Mouse (Mus musculus): ENCODE results near the gene Hspa8.
"Not testable (repeated sequence)": the region's sequence is repeated elsewhere in the genome, so short reads cannot be mapped to it uniquely, and the experiment has no call there.

Gene Hspa8

DNA sequence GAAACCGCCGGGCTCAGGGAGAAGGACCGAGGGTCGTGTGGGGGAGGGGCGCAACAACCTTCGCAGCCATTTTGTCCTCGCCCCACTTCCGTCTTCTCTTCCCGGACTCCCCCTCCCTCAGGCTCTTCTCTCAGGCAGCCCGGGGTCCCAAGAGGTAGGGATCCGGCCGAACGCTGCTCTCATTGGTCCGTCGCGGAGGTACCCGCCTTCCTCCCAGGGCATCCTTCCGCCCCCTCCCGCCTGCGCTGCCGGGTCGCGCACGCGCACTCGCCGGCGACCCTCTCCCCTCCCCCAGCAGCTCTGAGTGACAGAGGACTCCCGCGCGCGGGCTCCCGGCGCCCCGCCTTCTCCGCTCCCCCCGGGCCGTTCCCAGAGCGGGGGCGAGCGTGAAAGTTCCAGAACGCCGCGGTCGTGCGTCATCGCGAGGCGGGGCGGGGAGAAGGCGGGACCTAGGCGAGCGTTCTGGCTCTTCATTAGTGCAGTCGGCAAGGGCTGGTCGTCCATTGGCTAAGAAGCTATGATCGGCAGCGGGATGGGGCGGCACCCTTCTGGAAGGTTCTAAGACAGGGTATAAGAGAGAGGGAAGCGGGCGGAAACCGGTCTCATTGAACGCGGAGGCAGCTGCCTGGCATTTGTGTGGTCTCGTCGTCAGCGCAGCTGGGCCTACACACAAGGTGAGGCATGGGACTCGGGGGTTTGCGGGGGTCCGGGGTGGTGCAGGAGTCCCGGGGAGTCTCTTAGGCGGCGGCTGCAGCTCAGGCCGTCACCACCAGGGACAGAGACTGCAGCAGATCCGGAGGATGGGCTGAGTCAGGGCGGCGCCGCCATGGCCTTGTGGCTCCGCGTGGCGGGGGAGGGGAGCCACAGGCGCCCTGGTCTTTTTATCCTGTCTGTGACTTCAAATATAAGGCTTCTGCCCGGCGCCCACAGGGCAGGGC lies at the start of gene Hspa8:
Gene Hspa8 (plus strand): TSS at position 310 of the 938 bp plus-strand sequence.
- peak; percentile 99 for DNase-seq (ENCODE audit: low spot score)

DNA sequence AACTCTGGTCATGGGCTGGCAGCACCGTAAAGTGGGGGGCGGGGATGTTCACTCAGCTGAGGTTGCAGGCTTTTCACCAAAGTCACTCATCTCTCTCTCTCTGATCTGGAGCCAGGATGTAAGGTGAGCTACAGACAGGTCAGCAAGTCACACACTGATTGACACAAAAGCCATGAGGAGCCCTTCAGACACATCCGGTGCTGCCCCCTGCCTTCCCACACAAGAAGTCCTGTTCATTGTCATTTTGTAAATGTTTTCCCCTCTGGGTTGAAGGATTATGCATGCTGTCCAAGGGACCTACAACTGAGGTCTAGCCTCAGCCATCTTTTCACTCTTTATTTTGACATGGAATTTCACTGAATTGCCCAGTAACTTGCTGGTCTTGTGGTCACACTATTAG lies 49.0 kb upstream of the Hspa8 start:
- DNase-seq (ENCODE audit: low spot score), result no peak

DNA sequence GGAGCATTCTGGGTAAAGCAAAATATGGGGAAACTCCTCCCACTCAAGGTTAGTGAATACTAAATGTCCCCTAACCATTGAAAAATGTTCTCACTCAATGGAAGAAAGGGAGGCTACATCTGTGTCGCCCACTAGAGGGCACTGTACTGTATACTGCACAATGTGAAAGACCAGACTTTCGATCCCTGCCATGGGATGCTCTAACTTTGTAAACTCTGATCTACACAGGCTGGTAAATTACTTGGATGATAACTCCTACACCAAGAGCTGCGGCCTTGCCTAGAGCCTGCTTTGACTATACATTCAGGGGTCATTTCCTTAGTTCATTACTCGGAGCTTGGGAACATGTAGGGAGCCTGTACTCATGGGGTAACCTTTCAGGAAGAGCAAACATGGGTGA lies 44.4 kb upstream of the Hspa8 start:
- DNase-seq (ENCODE audit: low spot score), result peak; percentile 72

DNA sequence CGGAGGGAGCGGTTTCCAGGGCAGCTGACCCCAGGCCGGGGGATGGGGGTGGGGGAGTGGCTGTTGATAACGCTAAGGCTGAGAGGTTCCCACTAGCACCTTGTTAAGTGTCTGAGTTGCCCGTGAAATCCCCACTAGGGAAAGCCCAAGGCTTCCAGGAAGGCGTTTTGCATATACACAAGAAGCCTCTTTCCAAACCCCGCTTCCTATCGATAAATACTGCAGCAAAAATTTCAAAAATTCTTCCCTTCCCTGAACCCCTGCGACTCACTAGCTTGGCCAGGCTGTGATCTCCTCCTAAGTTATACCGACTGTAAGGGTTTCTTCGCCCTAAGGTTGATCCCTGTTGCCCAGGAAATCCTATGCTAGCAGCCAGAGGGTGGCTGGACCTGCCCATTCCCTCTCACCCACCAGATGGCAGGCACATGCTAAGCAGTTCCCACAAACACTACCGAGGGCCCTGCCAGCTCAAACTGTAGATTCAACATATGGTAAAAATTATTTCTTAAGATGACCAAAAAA lies 43.6 kb upstream of the Hspa8 start:
- peak; percentile 89 for DNase-seq (ENCODE audit: low spot score)

DNA sequence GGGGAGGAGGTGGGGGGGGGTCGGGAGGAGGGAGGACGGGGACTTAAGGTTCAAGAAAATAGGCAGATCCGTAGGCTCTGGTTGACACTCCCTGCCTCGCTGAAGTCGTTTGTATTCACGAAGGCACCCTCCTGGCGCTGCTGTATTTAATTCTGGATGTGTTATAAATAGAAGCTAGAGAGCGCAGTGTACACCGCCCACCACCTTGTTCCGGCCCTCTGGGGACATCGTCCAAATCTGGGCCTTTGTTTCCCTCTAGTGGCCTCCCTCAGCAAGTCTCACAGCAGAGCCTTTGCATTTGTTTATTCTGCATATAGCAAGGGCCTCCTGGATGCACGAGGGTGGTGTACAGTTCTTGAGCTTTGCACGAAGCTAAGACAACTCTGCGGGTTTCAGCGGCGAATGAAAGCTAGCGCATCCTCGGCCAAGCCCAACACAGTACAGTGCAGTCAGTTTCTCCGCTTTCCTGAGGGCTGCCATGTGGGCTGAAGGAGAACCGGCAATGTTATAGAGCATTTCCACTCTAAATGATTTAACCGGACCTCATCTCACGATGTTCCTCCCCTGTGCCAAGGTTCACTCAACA lies 43.0 kb upstream of the Hspa8 start:
- peak; percentile 90 for DNase-seq (ENCODE audit: low spot score)

DNA sequence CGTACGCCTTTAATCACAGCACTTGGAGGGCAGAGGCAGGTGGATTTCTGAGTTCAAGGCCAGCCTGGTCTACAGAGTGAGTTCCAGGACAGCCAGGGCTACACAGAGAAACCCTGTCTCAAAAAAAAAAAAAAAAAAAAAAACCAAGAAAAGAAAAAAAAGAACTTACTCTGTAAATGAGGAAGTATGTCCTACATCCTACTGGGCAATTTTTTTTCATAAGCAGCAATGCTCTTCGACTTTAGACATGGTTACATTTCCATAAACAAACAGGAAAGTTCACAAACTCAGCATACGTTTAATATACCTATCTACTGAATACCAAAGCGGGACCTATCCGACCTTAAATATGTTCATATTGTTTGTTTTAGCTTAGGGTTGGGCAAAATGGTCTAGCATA lies 38.4 kb upstream of the Hspa8 start:
- DNase-seq (ENCODE audit: low spot score), result no peak

DNA sequence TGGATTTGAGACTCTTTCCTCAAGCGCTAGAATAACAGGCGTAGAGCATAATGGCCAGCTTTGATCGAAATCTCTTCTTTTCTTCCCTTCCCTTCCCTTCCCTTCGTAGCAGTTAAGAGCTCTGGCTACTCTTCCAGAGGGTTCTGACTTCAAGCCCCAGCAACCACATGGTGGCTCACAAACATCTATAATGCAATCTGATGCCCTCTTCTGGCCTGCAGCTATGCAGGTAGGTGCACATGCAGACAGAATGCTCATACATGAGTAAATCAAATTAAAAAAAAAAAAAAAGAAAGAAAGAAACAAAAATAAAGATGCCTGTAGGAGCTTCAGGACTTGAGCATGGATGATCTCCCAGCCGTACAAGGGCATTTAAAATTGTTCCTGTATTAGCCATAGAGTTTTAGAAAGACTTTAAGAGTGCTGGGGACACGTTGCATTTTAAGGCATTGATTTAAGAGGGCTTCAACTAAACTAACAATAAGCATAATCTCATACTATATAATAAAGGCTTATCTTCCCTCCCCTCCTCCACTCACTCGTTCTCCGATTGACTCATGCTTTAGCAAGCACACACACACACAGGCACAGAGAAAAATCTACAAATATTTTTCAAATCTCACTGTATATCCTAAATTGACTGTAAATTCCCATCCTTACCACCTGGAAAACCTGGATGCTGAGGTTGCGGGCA lies 35.8 kb upstream of the Hspa8 start:
- no peak for DNase-seq (ENCODE audit: low spot score)

DNA sequence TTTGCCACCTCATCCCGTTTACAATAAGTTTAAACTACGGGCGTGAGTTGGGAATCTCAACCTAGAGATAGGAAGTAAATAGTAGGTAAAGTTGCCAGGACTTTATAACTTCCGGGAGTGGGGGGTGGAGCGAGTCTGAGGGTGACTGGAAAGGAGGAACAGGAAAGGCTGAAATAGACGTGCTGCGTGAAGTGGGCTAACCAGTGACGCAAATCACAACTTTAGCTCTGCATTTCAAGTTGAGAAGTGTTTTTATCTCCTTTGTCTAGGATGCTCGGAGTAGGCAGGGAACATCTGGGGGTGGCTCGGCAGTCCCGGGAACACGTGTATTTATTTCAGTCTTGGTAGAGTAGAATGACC lies 35.2 kb upstream of the Hspa8 start:
- no peak for DNase-seq (ENCODE audit: low spot score)

DNA sequence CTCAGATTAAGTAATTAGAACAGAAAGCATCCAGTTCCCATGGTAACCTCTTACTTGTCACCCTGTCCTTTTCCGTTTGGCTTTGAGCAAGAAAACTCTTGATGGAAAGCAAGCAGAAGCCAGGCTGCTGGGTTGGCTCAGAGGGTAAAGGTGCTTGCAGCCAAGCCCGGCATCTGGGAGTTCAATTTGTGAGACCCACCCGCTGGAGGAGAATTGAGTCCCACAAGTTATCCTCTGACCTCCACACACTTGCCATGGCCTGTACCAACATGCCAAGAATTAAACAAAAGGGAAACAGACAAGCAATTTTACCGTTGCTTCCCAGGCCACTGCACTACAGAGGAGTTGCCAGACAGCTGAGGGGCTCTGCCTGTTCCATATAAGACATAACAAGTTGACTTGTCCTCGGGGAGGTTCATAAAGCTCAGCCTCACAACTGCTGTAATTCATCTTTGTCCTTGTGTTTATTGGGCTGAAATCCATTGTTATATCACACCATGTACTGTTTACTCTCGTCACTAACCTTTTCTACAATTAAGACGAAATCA lies 34.7 kb upstream of the Hspa8 start:
- DNase-seq (ENCODE audit: low spot score), result no peak

DNA sequence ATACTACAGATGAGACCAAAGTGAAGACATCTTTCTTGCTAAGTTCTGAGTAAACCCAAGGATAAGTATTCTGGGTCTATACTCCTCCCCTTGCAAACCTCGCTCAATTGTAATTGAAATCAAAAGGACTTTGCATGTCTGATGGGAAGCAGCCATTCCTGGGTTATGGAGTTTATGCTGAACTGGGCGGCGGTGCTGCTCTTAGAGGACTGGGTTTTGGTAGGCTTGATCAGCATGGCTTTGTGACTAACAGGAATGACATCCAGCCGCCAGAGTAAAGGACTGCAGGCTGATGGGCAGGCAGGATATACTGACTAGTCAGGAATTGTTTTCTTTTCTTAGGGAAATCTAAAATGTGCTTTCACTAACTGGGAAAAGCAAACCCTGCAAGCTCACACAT lies 32.8 kb upstream of the Hspa8 start:
- no peak for DNase-seq (ENCODE audit: low spot score)

DNA sequence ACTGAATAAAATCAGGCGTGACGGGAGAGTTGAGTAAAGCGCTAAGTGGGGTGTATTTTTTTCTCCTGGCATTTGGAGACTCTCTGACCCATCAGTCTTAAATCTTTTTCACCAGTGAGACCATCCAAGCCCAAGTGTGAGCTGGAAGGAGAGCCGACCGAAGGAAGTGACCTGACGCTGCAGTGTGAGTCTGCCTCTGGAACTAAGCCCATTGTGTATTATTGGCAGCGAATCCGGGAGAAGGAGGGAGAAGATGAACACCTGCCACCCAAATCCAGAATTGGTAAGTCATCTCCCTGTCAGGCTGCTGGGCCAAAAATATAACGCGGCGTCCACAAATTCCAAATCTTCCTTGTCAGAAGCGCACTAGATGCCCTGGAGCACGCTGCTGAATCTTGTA lies 28.5 kb upstream of the Hspa8 start:
- DNase-seq (ENCODE audit: low spot score), result no peak

DNA sequence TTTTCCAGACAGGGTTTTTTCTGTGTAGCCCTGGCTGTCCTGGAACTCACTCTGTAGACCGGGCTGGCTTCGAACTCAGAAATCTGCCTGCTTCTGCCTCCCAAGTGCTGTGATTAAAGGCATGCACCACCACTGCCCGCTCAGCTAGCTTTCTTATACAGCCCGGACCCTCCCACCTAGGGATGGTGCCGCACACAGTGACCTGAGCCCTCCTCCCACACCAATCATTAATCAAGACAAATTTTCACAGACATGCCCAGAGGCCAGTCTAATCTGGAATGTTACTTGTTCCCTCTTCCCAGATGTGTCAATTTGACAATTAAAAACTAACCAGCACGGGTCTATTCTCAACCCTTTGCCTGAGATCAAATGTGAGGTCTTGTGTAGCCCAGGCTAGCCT lies 27.6 kb upstream of the Hspa8 start:
- not testable (repeated sequence) for DNase-seq (ENCODE audit: low spot score)

DNA sequence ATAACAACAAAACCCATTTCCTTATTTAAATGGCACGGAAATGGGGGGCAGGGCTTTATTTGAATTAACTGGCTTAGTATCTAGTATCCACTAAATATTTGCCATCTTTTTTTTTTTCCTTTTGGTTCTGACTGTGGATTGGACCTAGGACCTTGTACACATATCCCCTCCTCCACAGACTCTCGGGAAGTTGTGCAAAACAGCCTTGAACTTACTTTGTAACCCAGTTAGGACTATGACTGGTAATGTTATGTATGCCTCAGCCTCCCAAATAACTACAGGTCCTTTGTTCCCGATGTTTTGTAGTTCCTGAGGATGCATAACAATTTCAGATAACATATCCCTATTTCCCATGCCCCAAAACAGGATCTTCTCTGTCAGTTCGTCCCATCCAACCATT lies 26.9 kb upstream of the Hspa8 start:
- DNase-seq (ENCODE audit: low spot score), result no peak

DNA sequence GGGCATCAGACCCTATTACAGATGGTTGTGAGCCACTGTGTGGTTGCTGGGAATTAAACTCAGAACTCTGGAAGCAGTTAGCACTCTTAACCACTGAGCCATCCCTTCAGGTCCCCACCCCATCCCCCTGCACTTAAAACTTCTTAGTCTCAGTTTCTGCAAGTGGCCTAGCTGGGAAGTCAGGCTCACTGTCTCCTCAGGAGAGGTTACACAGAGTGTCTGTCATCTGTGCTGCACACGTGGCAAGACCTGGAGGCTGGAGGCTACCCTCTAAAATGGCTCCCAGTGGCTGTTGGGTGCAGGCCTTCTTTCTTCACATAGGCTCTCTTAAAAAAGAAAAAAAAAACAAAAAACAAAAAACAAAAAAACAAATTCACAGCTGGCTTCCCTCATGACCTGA lies 24.7 kb upstream of the Hspa8 start:
- no peak for DNase-seq (ENCODE audit: low spot score)

DNA sequence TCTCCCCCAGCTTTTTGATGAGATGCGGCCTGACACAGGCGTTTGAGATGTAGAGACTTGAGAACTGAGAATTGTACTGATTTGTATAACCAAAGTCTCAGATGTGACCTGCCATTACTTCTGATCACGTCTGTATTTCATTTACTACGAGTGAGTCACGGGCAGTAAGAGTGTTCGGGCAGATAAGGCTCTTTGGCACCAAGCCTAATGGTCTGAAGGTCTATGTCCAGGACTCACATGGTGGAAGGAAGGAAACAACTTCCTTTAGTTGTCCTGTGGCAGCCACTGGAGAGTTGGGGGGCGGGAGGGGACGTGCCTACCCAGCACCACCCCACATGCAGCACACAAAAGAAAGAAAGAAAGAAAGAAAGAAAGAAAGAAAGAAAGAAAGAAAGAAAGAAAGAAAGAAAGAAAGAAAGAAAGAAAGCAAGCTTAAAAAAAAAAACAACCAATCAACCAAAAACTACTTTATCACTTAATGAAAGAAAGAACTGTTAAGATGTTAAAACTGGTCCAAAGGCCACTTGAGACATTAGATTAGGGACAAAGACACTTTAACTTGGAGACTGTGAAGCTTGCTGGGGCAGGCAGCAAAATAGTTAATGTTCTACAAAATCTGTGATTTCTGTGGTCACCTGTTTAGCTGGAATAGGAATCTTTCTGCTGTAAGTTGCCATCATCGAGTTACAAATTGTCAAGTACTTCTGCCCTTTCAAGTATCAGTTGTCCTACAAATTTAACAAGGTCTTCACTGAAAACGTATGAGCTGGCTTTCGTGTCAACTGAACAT lies 24.1 kb upstream of the Hspa8 start:
- DNase-seq (ENCODE audit: low spot score), result peak; percentile 56

DNA sequence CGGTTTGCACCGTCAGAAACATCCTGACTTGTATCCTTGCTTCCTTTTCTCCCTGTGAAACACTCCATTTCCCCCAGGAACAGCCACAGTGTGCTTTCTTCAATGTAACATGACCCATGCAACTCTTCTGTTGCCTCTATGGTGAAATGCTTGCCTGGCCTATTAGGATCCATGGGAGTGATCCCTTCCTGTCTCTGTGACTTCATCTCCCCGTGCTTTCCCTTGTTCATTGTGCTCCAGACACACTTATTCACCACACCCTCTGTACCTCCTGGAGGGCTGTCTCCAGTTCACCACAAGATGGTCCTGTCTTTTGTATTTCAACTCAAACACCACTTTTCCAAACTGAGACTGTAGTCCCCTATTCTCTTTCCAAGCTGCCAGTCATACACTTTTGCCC lies 20.7 kb upstream of the Hspa8 start:
- DNase-seq (ENCODE audit: low spot score), result no peak

DNA sequence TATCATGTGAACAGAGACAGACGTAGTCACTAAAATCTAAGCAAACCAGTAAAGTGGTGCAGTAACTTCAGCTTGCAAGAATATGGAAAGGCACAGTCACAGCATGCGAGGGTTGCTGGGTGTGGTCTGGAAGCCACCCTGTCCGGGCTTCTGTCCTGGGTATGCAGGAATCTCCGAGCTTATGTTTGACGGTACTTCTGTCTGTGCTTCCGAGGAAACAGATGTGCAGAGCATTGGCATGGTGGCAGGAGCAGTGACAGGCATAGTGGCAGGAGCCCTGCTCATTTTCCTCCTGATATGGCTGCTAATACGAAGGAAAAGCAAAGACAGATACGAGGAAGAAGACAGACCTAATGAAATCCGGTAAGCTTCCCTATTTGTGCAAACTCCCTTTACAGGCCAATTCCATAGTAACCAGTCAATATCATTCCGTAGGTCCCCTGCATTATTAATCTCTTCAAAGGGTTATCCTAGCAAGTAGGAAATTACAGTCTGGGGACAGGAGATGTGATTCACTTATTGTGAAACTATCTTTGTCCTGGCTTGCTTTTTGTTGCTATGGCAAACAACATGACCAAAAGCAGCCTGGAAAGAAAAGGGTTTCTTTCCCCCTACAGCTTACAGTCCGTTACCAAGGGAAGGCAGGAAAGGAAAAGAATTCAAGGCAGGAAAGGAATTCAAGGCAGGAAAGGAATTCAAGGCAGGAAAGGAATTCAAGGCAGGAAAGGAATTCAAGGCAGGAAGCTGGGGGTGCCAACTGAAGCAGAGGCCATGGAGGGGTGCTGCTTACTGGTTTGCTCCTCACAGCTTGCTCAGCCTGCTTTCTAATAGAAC lies 19.7 kb upstream of the Hspa8 start:
- no peak for DNase-seq (ENCODE audit: low spot score)

DNA sequence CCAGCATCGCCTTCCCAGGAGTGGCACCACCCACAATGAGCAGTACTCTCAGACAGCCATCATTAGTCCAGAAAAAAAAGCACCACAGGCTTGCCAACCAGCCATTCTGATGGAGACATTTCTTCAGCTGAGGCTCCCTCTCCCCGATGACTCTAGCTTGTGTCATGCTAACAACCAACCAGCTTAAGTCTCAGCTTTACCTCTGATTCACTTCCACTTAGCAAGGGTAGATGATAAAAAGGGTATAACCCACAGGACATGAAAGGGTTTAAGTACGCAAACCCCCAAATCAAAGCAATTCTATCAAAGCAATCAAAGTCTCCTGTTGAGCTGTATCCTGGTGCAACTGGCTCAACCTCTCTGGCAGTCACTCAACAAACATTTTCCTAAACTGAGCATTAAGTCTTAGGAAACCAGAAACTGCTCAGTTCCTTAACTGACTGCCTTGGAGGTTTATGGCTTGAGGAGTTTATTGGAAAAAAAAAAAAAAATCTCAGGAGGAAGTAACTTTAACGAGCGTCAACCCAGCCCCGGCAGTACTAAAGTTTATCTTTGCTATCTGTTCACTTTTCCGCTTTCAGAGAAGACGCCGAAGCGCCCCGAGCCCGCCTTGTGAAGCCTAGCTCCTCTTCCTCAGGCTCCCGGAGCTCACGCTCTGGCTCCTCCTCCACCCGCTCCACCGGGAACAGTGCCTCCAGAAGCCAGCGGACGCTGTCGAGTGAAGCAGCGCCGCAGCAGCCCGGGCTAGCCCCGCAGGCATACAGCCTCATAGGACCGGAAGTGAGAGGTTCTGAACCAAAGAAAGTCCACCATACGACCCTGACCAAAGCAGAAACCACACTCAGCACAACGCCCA lies 18.8 kb upstream of the Hspa8 start:
- DNase-seq (ENCODE audit: low spot score), result no peak

DNA sequence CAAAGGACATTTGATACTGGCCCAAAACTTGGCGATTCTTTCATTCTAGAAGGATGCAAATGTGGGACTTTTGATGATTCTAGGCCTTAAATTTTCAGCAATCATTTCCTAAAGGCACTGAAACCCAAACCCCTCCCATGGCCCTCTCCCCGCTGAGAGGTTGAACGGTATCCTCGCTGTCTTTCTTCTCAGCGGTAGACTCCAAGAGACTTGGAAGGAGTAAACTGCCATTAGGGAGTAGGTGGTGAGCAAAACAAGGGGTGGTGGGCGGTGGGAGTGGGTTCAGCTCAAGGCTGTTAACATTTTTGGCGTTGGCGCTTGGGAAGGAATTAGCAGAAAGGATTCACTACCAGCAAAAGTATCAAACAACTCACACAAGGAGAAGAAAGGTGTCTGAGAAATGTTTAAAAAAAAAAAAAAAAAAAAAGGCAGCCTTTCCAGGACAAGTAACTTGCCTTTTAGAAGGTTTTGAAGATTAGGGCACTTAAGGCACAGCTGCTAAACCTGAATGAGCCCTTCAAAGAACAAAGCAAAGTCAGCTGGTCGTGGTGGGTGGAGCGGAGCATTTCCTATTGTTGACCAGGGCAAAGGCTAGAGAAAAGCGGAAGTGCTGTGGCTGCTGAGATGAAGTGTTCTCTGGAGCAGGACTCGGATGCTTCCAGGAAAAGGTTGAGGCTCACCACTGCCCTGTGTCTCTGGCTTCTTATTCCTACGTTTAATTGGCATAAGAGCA lies 17.0 kb upstream of the Hspa8 start:
- DNase-seq (ENCODE audit: low spot score), result no peak

All from adipocyte (in vitro differentiated cells).